Mouse (Mus musculus) gastrocnemius, adult 2 months (tissue): ENCODE measurements at regions not wholly inside any gene's neighbourhood (a gene's known extent, or its start where the extent isn't known, plus 50 kb on each side); places are given as distances from the start of the nearest gene placed in this dataset.

ENCODE experiments used
- DNase-seq: peaks from one replicate; pipeline ENCODE4 v3.0.0; 2022
- H3K27ac ChIP-seq: fragments of 200-600 bp; 2 replicates; pipeline ENCODE4 v1.8.1; 2022; ENCODE audit warnings: mild to moderate bottlenecking
- H3K4me3 ChIP-seq: fragments of 200-600 bp; 2 replicates; pipeline ENCODE4 v1.8.1; 2022; ENCODE audit warnings: mild to moderate bottlenecking, moderate library complexity
- CTCF ChIP-seq: fragments of 200-600 bp; IDR thresholded peaks from 2 replicates; pipeline ENCODE4 v1.8.1; 2022; ENCODE audit warnings: antibody characterized with exemption, mild to moderate bottlenecking, moderate library complexity
- intact Hi-C: fragments of 180-260 bp; cut with DNase I; formaldehyde crosslinking; loops from one replicate; pipeline ENCODE4 v1.15.1; 2025

DNA sequence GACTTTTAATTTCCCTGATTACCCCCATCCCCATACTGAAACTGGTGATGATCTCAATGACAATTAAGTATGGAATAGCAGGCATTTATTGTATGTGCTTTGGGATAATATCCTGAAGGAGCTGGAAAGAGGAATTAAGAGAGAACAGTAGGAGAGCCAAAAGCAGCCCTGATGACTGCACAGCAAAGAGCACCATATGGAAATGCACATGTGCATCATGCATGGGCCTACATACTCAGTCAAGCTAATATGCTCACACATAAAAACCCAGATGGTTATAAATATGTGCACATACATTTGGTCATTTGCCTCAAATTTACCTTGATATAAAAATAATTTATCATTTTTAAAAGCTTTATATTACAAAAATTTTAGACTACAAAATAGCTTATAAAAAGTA lies 259.0 kb upstream of the Chrm3 start:
- H3K27ac ChIP-seq = no peak overlapping the region
- no peak overlapping the region for H3K4me3 ChIP-seq
- intact Hi-C loops = no loop called here
- DNase-seq = no peak
- TF ChIP-seq CTCF = no peak

DNA sequence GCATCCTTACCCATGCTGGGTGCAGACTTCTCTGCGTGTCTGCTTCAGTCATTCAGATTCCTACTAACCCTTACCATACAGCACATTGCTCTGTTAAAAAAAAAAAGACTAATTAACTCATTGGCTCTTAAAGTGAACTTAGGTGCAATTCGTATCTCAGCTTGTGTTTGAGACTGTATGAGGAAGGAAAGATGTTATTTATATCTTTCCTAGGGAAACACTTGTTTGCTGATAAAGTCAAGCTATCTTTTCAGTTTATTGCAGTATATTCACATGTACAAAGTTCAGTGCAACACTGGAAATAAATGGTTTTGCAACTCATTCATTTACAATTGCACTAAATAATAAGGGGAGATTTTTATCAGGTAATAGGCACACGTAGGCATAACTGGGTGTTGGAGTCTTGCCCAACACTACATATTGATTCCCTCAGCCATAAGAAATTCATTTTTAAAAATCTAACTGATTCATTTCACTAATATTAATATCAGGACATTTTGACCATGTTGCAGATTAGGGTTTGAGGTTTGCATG lies 257.8 kb upstream of the Chrm3 start:
- Histone ChIP-seq H3K27ac (no peak overlapping the region), H3K4me3 (no peak overlapping the region)
- DNase-seq = no peak
- no peak for TF ChIP-seq CTCF
- intact Hi-C loops = no loop called here

DNA sequence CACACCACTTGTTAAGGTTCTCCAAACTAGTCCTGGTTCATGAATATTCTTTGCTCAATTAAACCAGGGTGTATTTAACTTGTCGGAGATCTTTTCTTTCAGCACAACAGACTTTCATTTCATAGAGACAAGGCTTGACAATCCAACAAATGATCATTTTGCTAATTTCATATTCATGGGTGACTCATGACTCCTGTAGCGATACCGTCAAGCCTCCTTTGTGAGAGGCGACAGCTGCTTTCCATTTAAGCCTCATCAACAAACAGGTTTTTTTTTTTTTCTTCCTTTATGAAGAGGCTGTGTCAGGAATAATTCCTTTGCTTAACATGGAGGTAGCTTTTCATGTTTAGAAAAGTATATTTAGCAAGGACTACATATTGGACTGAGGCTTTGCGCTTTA lies 214.3 kb upstream of the Chrm3 start:
- no peak for DNase-seq
- intact Hi-C loops = no loop called here
- Histone ChIP-seq H3K27ac (no peak overlapping the region), H3K4me3 (no peak overlapping the region)
- no peak for TF ChIP-seq CTCF

DNA sequence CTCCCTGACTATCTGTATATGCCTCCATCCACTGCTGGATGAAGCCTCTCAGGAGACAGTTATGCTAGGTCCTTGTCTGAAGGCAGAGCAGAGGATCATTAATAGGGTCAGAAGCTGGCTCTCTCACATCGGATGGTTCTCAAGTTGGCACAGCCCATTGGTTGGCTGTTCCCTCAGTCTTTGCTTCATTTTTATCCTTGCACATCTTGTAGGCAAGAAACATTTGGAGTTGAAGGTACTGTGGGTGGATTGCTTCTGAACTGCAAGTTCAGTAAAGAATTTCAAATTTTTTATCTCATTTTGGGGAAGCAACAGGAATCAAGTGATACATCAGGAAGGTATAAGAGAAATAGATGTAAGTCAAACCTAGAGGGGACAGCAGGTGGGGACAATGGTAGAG lies 206.2 kb upstream of the Chrm3 start:
- Histone ChIP-seq H3K4me3 (no peak overlapping the region), H3K27ac (no peak overlapping the region)
- intact Hi-C loops = no loop called here
- TF ChIP-seq CTCF = no peak
- no peak for DNase-seq

DNA sequence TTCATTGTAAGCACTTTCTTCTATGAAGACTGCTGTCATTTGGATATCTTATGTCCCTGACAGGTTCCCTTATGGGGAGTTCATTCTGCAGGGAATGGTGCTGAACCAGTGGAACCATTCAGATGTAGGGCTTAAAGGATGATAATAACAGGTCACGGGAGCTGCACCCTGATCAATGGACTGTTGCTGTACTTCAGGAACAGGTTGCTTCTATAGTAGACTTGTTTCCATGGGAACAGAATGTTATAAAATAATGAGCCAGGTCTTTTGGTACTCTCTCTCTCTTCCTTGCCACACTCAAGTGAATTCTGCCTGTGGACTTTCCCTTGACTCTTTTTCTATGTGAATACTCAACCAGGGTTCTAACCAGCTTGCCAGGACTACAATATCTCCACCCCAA lies 196.9 kb upstream of the Chrm3 start:
- no peak for DNase-seq
- Histone ChIP-seq H3K4me3 (no peak overlapping the region), H3K27ac (no peak overlapping the region)
- intact Hi-C loops = no loop called here
- TF ChIP-seq CTCF = no peak

DNA sequence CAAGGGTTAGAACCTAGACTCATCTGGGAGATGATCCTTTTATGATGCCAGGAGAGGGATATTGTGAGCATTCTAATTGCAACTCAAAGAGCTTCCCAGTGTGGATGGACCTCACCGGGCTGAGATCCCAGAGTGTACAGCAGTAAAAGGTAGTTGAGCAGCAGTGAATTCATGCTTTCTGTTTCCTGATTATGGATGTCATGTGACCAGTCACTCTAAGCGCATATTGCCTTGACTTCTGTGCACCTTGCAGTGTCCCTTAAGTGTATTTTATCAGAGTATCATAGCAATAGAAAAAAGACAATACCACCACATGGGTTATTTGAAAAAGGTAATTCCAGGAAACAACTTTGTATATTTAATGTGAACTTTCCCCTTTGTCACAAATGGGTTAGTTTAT lies 193.9 kb upstream of the Chrm3 start:
- no peak for TF ChIP-seq CTCF
- H3K27ac ChIP-seq = no peak overlapping the region
- H3K4me3 ChIP-seq = no peak overlapping the region
- intact Hi-C loops = no loop called here
- no peak for DNase-seq

DNA sequence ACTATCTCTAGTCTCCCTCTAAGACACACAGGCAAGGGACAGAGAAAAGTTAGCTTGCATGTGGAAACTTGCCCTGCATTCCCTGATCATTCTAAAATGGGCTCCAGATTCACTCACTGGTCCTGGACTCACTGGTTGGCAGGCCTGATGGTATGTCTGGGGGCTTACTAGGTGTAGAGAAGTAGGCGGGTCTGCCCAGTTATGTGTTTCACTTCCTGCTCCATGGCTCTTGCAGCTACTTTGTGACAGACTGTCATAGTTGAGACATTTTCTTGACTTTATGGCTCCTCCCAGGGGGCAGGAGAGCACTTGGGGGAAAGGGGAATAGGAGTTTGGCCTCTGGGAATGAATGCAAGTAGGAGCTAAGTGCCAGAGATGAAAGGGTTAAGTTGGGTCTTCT lies 182.1 kb upstream of the Chrm3 start:
- H3K27ac ChIP-seq = no peak overlapping the region
- intact Hi-C loops = no loop called here
- TF ChIP-seq CTCF = no peak
- no peak for DNase-seq
- H3K4me3 ChIP-seq = no peak overlapping the region

DNA sequence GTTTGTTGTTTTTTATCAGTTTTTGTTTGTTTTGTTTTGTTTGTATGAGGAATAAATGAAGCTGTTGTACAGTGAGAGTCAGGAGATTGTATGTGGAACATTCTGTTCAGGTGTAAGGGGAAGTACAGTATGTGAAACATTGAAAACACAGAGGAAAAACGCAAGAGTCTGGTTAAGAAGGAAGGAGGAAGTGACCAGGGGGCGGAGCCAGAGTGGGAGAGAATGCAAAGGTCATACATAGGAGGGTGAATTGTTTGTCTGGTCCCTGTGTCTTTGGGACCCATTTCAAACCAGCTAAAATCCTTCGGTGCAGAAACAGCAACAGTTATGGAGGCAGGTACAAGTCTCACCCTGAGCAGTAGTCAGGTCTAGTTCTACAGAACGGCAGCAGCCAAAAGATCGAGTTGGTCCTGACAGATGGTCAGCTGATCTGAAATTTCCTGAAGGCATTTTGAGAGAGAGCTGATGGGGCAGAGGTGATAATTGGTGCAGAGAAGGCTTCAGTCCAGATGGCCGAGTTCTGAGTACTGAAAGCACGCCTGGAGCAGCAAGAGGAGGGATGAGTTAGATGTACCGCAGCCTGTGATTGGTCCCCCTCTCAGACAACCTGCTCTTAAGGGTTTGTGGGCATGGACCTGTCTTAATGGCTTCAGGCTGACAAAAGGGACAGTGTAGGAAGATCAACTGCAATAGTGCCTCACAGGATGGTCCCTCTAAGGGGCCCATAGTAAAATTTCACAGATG lies 179.7 kb upstream of the Chrm3 start:
- intact Hi-C loops = no loop called here
- no peak overlapping the region for H3K4me3 ChIP-seq
- no peak overlapping the region for H3K27ac ChIP-seq
- no peak for TF ChIP-seq CTCF
- no peak for DNase-seq

DNA sequence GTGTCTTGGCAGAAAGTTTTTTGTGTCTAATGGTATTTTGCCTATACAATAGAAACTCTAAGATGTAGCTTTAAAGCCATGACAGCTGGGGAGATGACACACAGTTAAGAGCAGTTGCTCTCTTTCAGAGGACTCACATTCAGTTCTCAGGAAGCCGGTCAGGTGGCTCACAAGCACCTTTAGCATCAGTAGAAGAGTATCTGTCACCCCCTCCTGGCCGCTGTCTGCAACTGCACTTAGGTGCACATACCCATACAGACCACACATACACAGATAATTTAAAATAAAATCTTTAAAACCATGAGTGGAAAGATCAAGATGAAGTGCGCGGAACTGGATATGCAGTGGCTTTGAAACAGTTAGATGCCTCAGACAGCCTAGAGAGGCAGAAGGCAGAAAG lies 178.3 kb upstream of the Chrm3 start:
- intact Hi-C loops = no loop called here
- Histone ChIP-seq H3K4me3 (no peak overlapping the region), H3K27ac (no peak overlapping the region)
- DNase-seq = no peak
- TF ChIP-seq CTCF = peak; percentile 23; the same call in 1 of the 2 replicates

DNA sequence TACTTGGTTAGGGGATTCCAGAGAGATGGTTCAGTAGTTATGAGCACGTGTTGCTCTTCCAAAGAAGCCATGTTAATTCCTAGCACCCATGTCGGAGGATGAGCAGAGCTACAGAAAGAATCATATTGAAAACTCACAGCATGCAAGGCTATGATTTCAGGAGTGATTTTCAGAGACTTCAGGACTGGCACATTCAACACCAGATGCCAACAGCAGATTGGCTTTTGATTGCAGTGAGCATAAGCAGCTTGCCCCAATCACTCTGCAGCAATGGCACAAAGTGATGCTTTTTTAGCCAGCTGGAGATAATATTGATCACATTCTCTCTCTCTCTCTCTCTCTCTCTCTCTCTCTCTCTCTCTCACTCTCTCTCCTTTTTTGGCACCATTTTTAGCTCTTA lies 166.6 kb upstream of the Chrm3 start:
- intact Hi-C loops = no loop called here
- no peak for TF ChIP-seq CTCF
- no peak overlapping the region for H3K27ac ChIP-seq
- no peak overlapping the region for H3K4me3 ChIP-seq
- no peak for DNase-seq

DNA sequence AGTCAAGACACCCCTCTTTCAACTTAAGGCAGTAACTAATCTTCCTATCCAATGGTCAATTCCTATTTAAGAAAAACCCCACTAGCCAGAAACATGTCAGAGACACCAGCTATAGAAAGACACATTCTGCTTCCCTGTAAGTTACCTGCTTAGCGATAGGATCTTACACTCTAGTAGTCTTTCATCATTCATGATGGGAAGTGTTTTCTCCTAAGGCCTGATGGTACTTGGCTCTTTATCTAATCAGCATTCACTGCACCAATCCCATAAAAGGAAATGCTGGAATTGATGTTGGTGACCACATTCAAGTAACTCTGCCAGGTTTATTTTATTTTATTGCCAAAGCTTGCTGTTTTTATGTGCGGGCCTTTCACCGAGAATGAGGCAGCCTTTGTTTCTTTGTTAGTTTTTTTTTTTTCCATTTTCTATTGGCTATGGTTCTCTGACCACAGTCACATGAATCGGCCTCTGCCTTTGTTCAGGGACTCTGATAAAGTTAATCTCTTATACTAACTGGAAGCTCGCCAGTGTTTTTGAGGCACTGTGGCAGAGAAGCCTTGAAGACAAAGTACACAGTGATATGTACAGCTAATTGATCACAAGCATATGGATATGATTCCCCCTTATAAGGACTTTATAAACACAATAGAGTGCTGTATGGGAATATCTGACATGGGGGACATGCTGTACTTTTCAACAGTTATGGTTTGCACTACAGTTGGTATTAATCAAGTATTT lies 166.0 kb upstream of the Chrm3 start:
- no peak for DNase-seq
- intact Hi-C loops = no loop called here
- Histone ChIP-seq H3K27ac (no peak overlapping the region), H3K4me3 (no peak overlapping the region)
- no peak for TF ChIP-seq CTCF

DNA sequence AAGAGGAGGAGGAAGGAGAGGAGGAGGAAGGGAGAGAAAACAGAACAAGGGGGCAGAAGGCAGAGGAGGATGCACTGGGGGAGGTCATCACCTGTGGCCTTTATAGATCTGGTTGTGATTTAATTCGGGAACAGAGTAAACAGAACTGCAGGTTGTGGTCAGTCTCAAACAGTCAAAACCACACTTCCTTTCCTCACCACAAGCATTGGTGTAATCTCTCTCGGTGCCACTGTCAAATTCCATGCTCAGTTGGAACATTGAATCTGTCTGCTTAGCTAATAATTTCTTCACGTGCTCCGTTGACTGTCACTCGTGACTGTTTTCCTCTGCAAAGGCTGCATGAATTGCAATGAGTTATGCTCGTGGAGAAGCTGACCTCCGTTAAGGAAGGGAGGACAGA lies 143.6 kb upstream of the Chrm3 start:
- no peak overlapping the region for H3K27ac ChIP-seq
- no peak overlapping the region for H3K4me3 ChIP-seq
- no peak for DNase-seq
- intact Hi-C loops = no loop called here
- TF ChIP-seq CTCF = no peak

DNA sequence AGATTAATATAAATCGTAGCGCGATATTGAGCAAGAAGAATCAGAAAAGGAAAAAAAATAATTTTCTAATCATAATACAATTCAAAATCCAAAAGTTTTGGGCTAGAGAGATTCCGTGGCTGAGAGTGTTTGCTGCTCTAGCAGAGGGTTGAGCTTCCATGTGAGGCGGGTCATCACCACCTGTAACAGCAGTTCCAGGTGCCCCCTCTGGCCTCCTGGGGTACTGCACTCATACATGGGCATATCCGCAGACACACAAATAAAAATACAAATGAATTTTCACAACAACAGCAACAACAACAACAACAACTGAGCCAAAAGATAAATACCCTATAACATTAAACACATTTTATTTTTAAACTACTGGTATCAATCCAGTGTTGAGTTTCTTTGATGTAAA lies 94.7 kb upstream of the Chrm3 start:
- intact Hi-C loops = no loop called here
- H3K27ac ChIP-seq = no peak overlapping the region
- DNase-seq = no peak
- TF ChIP-seq CTCF = peak; percentile 17; the same call in 1 of the 2 replicates
- no peak overlapping the region for H3K4me3 ChIP-seq

DNA sequence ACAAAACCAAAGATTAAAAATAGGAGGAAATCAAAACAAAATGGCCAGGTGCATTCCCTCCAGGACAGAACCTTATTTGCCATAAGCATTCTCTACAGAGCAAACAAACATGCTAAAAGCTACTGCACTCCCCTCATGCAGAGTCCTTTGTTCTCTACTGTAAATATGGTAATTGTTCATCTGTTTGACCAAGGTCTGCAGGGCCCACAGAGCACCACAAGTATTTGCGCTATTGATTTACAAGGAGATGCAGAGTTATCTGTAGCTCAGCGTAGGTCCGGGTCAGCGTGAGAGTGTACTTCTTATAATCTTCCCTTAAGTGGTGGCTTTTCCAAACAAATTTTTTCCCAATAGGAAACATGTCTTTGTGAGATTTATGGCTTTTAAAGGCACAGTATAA lies 94.0 kb upstream of the Chrm3 start:
- no peak for DNase-seq
- TF ChIP-seq CTCF = no peak
- intact Hi-C loops = no loop called here
- Histone ChIP-seq H3K4me3 (no peak overlapping the region), H3K27ac (no peak overlapping the region)
